Mouse (Mus musculus): ENCODE data around the gene Sgo1. TPM values are rescaled to one million over a fixed set of nuclear protein-coding genes. Genes with fewer than 3 reads are reported as not detected.

Sgo1 gene
- 0.41 and 0.61 TPM in 2 replicates for polyA plus RNA-seq (2012; rRNA removed)

GRCm38 (mm10) chr17:53688877-53689802, at the start of gene Sgo1:
Gene Sgo1 (minus strand): TSS chr17:53689333.

Other genes with a start within 250 kb of the Sgo1 start
- 0.13 and 0.43 TPM in 2 replicates for gene Efhb, start 226.0 kb downstream of the Sgo1 start, polyA plus RNA-seq (2012; rRNA removed)
- gene Rab5a, start 210.1 kb downstream of the Sgo1 start, polyA plus RNA-seq (2012; rRNA removed) = 5.2 and 5.6 TPM in 2 replicates
- gene Pp2d1, start 149.9 kb downstream of the Sgo1 start, polyA plus RNA-seq (2012; rRNA removed) = not detected in 2 replicates
- gene Kat2b, start 122.5 kb downstream of the Sgo1 start, polyA plus RNA-seq (2012; rRNA removed) = 12.0 and 12.6 TPM in 2 replicates
- 5.3 and 6.4 TPM in 2 replicates for gene Sult1c2, start 157.0 kb upstream of the Sgo1 start, polyA plus RNA-seq (2012; rRNA removed)